Mouse (Mus musculus): Measurements from ENCODE around the gene Ckm. TPM values are rescaled to one million over a fixed set of nuclear protein-coding genes. Genes with fewer than 3 reads are reported as not detected.
A peak's percentile ranks its signal among the peaks of the same experiment; 100 is the strongest.

The Ckm gene
- total and polyA plus RNA-seq, 2 experiments = 0.18 to 11.0 TPM

DNA sequence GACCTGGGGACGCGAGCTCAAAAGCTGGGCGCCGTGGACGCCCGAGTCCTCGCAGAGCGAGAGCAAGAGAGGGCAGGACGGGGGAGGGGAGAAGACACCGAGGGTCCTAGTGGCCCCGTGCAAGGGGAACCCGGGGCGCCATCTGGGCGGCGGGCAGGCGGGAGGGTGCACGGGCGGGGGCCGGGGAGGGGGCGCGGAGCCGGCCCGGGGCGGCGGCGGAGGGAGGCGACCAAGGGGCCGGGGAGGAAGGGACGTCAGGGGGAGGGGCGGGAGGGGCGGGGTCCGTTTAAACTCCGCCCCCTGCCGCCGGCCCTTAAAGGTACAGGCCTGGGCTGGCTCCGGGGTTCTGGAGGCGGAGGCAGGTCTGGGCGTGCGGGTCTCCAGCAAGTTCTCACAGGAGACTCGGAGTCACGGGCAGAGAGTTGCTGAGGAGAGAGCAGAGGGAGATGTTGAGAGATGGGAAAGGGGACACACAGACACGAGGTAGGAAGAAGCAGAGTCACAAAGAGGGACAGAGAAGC, 54.1 kb downstream of the Ckm start, which contains the start of gene Mark4:
Gene Mark4 (minus strand): TSS at position 231 of the 521 bp plus-strand sequence.
- WGBS = under 1% methylated on average over 31 of the region's 42 CpGs
- peak; percentile 44 for DNase-seq (ENCODE audit: extremely low read depth, low read depth, low spot score)
- Histone ChIP-seq H3K36me3 (ENCODE audit: control insufficient read depth, insufficient read depth, low read length) (no peaks in the 10 kb centered on the region), H3K27me3 (ENCODE audit: control insufficient read depth, insufficient read depth, low read length) (no peaks in the 10 kb centered on the region), H3K27ac (replicated peaks; ENCODE audit: insufficient read depth, low read depth, low read length) (peak within 1 kb of the TSS; percentile 40), H3K4me3 (ENCODE audit: insufficient read depth, low read depth, low read length) (peak within 1 kb of the TSS; percentile 98), H3K4me1 (ENCODE audit: control insufficient read depth, insufficient read depth, low read length) (peaks cover 10% of the 10 kb centered on the region), H3K9ac (ENCODE audit: low read depth, low read length) (peak within 1 kb of the TSS; percentile 96), H3K79me2 (ENCODE audit: control insufficient read depth, insufficient read depth, low read length) (peaks cover 35% of the 10 kb centered on the region)
- TF ChIP-seq POLR2A (IDR thresholded peaks at IDR 0.05; ENCODE audit: extremely low read depth, insufficient read depth, low read length) (peak; percentile 75; the same call in 1 of the 2 replicates), CTCF (IDR thresholded peaks at IDR 0.05; ENCODE audit: low read depth, low read length) (no peak)

GRCm38 (mm10) chr7:19459144-19459870, 54.7 kb downstream of the Ckm start:
- Histone ChIP-seq H3K4me3 (ENCODE audit: insufficient read depth, low read depth, low read length) (peak overlapping the region; percentile 98; the same call in 1 of the 2 replicates), H3K9ac (ENCODE audit: low read depth, low read length) (peak overlapping the region; percentile 72), H3K4me1 (ENCODE audit: control insufficient read depth, insufficient read depth, low read length) (peaks cover 10% of the 10 kb centered on the region), H3K36me3 (ENCODE audit: control insufficient read depth, insufficient read depth, low read length) (no peaks in the 10 kb centered on the region), H3K27me3 (ENCODE audit: control insufficient read depth, insufficient read depth, low read length) (no peaks in the 10 kb centered on the region), H3K79me2 (ENCODE audit: control insufficient read depth, insufficient read depth, low read length) (peaks cover 32% of the 10 kb centered on the region), H3K27ac (replicated peaks; ENCODE audit: insufficient read depth, low read depth, low read length) (peak overlapping the region; percentile 40)
- 35% methylated on average over 6 of the region's 6 CpGs for WGBS
- no peak for DNase-seq (ENCODE audit: extremely low read depth, low read depth, low spot score)
- TF ChIP-seq CTCF (IDR thresholded peaks at IDR 0.05; ENCODE audit: low read depth, low read length) (no peak), POLR2A (IDR thresholded peaks at IDR 0.05; ENCODE audit: extremely low read depth, insufficient read depth, low read length) (no peak)

DNA sequence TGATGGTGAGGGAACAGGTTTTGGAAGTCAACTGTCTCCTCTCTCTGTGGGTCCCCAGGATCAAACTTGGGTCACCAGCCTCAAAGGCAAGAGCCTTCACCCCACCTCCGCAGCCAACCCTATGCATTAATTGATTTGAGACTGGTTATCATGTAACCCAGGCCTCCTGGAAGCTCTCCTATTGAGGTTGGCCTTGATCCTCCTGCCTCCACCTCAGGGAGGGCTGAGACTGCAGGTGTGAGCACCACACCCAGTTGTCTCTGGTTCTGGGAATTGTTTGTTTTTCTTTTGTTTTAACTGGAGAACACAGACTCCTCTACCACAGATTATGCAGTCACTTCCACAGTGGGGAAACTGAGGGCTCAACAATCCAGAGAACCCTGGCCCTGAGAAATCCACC, 55.9 kb downstream of the Ckm start:
- peaks cover 10% of the 10 kb centered on the region for H3K4me1 ChIP-seq (ENCODE audit: control insufficient read depth, insufficient read depth, low read length)
- H3K9ac ChIP-seq (ENCODE audit: low read depth, low read length) = no peak overlapping the region
- H3K27me3 ChIP-seq (ENCODE audit: control insufficient read depth, insufficient read depth, low read length) = no peaks in the 10 kb centered on the region
- H3K4me3 ChIP-seq (ENCODE audit: insufficient read depth, low read depth, low read length) = no peak overlapping the region
- H3K79me2 ChIP-seq (ENCODE audit: control insufficient read depth, insufficient read depth, low read length) = peaks cover 30% of the 10 kb centered on the region
- no peaks in the 10 kb centered on the region for H3K36me3 ChIP-seq (ENCODE audit: control insufficient read depth, insufficient read depth, low read length)
- TF ChIP-seq CTCF (IDR thresholded peaks at IDR 0.05; ENCODE audit: low read depth, low read length) (no peak), POLR2A (IDR thresholded peaks at IDR 0.05; ENCODE audit: extremely low read depth, insufficient read depth, low read length) (no peak)
- WGBS = 20% methylated on average over 1 of the region's 1 CpGs
- no peak overlapping the region for H3K27ac ChIP-seq (replicated peaks; ENCODE audit: insufficient read depth, low read depth, low read length)
- no peak for DNase-seq (ENCODE audit: extremely low read depth, low read depth, low spot score)

DNA sequence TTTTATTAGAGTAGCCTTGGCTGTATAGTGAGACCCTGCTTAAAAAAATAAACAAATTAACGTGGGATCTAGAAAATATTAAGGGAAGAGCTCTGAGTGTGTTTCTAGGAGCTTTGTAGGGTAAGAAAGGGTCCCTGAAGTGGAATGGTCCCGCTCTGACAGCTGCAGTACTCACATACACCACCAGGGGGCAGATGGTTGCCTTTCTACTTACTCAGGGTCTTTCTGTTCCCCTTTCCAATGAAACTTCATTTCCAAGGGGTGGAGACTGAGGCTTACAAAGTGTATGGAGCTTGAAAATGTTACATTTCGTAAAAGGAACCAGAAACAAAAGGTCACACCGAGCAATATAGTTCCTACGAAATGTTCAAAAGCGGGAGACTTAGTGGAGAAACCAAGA, 56.9 kb downstream of the Ckm start:
- TF ChIP-seq POLR2A (IDR thresholded peaks at IDR 0.05; ENCODE audit: extremely low read depth, insufficient read depth, low read length) (no peak), CTCF (IDR thresholded peaks at IDR 0.05; ENCODE audit: low read depth, low read length) (peak; percentile 74)
- peak; percentile 36 for DNase-seq (ENCODE audit: extremely low read depth, low read depth, low spot score)
- Histone ChIP-seq H3K4me3 (ENCODE audit: insufficient read depth, low read depth, low read length) (no peak overlapping the region), H3K9ac (ENCODE audit: low read depth, low read length) (no peak overlapping the region), H3K79me2 (ENCODE audit: control insufficient read depth, insufficient read depth, low read length) (peaks cover 21% of the 10 kb centered on the region), H3K36me3 (ENCODE audit: control insufficient read depth, insufficient read depth, low read length) (no peaks in the 10 kb centered on the region), H3K27ac (replicated peaks; ENCODE audit: insufficient read depth, low read depth, low read length) (no peak overlapping the region), H3K27me3 (ENCODE audit: control insufficient read depth, insufficient read depth, low read length) (no peaks in the 10 kb centered on the region), H3K4me1 (ENCODE audit: control insufficient read depth, insufficient read depth, low read length) (peaks cover 10% of the 10 kb centered on the region)
- WGBS = 26% methylated on average over 6 of the region's 6 CpGs

DNA sequence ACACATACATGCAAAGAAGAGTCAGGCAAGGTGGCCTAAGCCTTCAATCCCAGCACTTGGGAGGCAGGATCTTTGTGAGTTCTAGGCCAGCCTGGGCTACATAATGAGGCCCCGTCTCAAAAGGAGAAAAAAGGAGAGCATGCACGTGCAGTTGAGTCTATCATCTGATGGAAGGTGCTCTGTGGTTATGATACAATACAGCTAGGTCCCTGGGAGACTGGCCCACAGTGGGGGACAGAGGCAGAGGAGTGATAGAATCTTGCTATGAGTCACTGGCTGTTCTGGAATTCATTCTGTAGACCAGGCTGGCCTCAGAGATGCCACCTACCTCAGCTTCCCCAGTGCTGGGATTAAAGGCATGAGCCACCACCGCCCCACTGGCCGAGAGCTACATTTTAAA, 57.9 kb downstream of the Ckm start:
- Histone ChIP-seq H3K4me3 (ENCODE audit: insufficient read depth, low read depth, low read length) (no peak overlapping the region), H3K4me1 (ENCODE audit: control insufficient read depth, insufficient read depth, low read length) (peaks cover 6% of the 10 kb centered on the region), H3K9ac (ENCODE audit: low read depth, low read length) (no peak overlapping the region), H3K27ac (replicated peaks; ENCODE audit: insufficient read depth, low read depth, low read length) (peak overlapping the region; percentile 30), H3K79me2 (ENCODE audit: control insufficient read depth, insufficient read depth, low read length) (peaks cover 12% of the 10 kb centered on the region), H3K36me3 (ENCODE audit: control insufficient read depth, insufficient read depth, low read length) (no peaks in the 10 kb centered on the region), H3K27me3 (ENCODE audit: control insufficient read depth, insufficient read depth, low read length) (no peaks in the 10 kb centered on the region)
- 81% methylated on average over 4 of the region's 4 CpGs for WGBS
- TF ChIP-seq POLR2A (IDR thresholded peaks at IDR 0.05; ENCODE audit: extremely low read depth, insufficient read depth, low read length) = no peak
- no peak for TF ChIP-seq CTCF (IDR thresholded peaks at IDR 0.05; ENCODE audit: low read depth, low read length)
- no peak for DNase-seq (ENCODE audit: extremely low read depth, low read depth, low spot score)
